Mouse (Mus musculus) stomach, postnatal 0 days (tissue): ENCODE measurements around the gene Apba3. TPM values are rescaled to one million over a fixed set of nuclear protein-coding genes. Genes with fewer than 3 reads are reported as not detected.
A peak's percentile ranks its signal among the peaks of the same experiment; 100 is the strongest.

ENCODE experiments used
- ATAC-seq: fragments of 200-750 bp; cut with Nextera tagmentation; 2 replicates; pipeline ENCODE4 v1.8.0; 2017; ENCODE audit not compliant: low FRiP score, low TSS enrichment
- DNase-seq: peaks from one replicate; pipeline ENCODE4 v3.0.0-alpha.2; 2016; ENCODE audit warnings: low spot score
- H3K27ac ChIP-seq: fragments of 300-500 bp; sonication (generic); replicated peaks from 2 replicates; pipeline ENCODE4 v1.5.1; 2014; ENCODE audit warnings: mild to moderate bottlenecking, control low read depth
- H3K27me3 ChIP-seq: fragments of 300-500 bp; sonication (generic); 2 replicates; pipeline ENCODE4 v1.6.1; 2014; ENCODE audit warnings: low read length; ENCODE audit not compliant: control insufficient read depth, insufficient read depth
- H3K36me3 ChIP-seq: fragments of 300-500 bp; sonication (generic); 2 replicates; pipeline ENCODE4 v1.6.1; 2014; ENCODE audit warnings: low read length, mixed read lengths; ENCODE audit not compliant: control insufficient read depth, insufficient read depth
- H3K4me1 ChIP-seq: fragments of 300-500 bp; sonication (generic); replicated peaks from 2 replicates; pipeline ENCODE4 v1.6.1; 2014; ENCODE audit warnings: antibody characterized with exemption; ENCODE audit not compliant: control insufficient read depth, insufficient read depth
- H3K4me2 ChIP-seq: fragments of 300-500 bp; sonication (generic); replicated peaks from 2 replicates; pipeline ENCODE4 v1.6.1; 2014; ENCODE audit warnings: low read depth, mild to moderate bottlenecking, control low read depth, moderate library complexity
- H3K4me3 ChIP-seq: fragments of 300-500 bp; sonication (generic); 2 replicates; pipeline ENCODE4 v1.5.1; 2014; ENCODE audit warnings: low read depth, low read length, control low read depth
- H3K9ac ChIP-seq: fragments of 300-500 bp; sonication (generic); 2 replicates; pipeline ENCODE4 v1.6.1; 2014; ENCODE audit warnings: mild to moderate bottlenecking, low read length, control low read depth, mixed read lengths
- H3K9me3 ChIP-seq: fragments of 300-500 bp; sonication (generic); 2 replicates; pipeline ENCODE4 v1.6.1; 2016; ENCODE audit warnings: low read length; ENCODE audit not compliant: control insufficient read depth
- CTCF ChIP-seq: IDR thresholded peaks from 2 replicates; pipeline ENCODE4 v1.5.1; 2016; ENCODE audit warnings: antibody characterized with exemption, low read depth, mild to moderate bottlenecking, moderate library complexity
- EP300 ChIP-seq: optimal IDR thresholded peaks from 2 replicates; pipeline ENCODE3; 2016; ENCODE audit warnings: antibody characterized with exemption
- WGBS: fragments of 180-500 bp; shearing (Covaris S2); extraction: QIAGEN DNeasy Blood & Tissue Kit; methylation state at CpG from one replicate; pipeline ENCODE4 v1.1.7; 2014; 5-methylcytosine and 5-hydroxymethylcytosine counted together
- microRNA-seq: library from miRNA; unstranded; fragments of <30 nt; microRNA quantifications from one replicate; pipeline ENCODE4, GENCODE M21; 2016
- polyA plus RNA-seq: library from polyadenylated mRNA; unstranded; fragments of >200 nt; fragmentation: Nextera tagmentation; extraction: Ambion mirVana; gene quantifications from 2 replicates; pipeline ENCODE4 v1.2.1, GENCODE M21; 2015

Apba3 gene
- polyA plus RNA-seq, 1 experiment from 2014 or later, result 30.5 TPM

DNA sequence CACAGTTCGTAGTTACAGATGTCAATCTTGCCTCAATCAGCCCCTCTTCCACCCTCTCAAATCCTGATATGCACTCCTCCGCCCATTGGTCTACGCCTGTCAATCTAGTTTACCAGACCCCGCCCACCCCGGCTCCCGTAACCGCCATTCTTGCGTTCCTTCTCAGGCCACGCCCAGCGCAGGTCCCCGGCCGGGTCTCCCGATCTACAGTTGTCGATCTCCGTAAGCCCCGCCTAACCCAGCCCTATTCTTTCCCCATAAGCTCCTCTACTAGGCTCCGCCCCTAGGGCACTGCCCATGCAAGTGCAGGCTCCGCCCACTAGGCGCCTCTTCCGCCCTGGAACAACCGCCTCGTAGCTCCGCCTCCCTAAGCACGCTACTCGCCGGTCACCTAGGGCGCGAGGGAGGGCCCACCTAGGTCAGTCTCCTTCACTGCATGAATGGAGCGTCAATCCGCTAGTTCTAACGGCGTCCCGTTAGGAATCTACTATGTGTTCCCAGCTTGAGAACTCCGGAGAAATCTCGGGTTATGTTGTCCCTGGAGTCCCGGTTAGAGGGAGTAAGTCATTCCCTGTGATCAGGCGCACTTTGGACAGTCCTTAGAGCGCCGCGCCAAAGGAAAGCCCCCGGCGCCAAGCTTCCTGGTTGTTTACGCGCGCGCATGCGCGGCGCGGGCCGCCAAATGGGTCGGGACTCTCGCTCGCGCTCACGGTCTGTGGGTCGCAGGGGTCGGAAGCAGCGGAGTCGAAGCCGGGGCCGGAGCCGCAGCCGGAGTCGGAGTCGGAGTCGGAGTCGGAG lies 54.0 kb downstream of the Apba3 start, which contains the start of gene Cactin:
Cactin (plus strand) TSS at position 554 of the 798 bp plus-strand sequence.
- Histone ChIP-seq H3K36me3 (peaks cover 31% of the 10 kb centered on the region), H3K9me3 (no peaks in the 10 kb centered on the region), H3K9ac (peak within 1 kb of the TSS; percentile 92), H3K4me3 (peak within 1 kb of the TSS; percentile 90), H3K27ac (peak within 1 kb of the TSS; percentile 87), H3K4me2 (peak within 1 kb of the TSS; percentile 80), H3K4me1 (peaks cover 13% of the 10 kb centered on the region; the same call in 1 of the 2 replicates), H3K27me3 (no peaks in the 10 kb centered on the region)
- DNase-seq (peak; percentile 100), ATAC-seq (peak; percentile 91)
- WGBS, result 1% methylated on average over 68 of the region's 68 CpGs
- TF ChIP-seq EP300 (peak; percentile 97), CTCF (peak; percentile 54)

DNA sequence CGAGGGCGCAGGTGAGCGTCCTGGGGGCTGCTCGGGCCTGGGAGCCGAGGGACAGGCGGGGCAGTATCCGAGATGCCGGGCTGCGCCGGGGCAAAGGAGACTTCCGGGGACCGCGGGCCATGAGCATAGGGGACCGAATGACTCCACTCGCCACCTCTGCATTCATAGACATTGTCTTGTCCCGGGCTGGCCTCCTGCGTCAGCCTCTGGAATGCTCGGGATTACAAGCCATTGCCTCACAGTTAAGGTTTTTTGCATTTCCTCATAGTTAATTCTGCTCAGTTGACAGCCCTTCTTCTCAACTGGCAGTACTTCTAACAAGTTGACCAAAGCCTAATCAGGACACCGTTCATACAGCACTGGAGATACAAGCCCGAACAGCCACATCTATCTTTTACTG lies 54.7 kb downstream of the Apba3 start:
- H3K27ac ChIP-seq, result peak overlapping the region; percentile 87
- TF ChIP-seq EP300 (no peak), CTCF (no peak)
- H3K9me3 ChIP-seq, result no peaks in the 10 kb centered on the region
- DNase-seq, result no peak
- no peak for ATAC-seq
- no peaks in the 10 kb centered on the region for H3K27me3 ChIP-seq
- H3K36me3 ChIP-seq, result peaks cover 38% of the 10 kb centered on the region
- H3K9ac ChIP-seq, result peak overlapping the region; percentile 92
- peaks cover 13% of the 10 kb centered on the region; the same call in 1 of the 2 replicates for H3K4me1 ChIP-seq
- H3K4me3 ChIP-seq, result peak overlapping the region; percentile 90
- 3% methylated on average over 14 of the region's 20 CpGs for WGBS
- peak overlapping the region; percentile 80 for H3K4me2 ChIP-seq

GRCm38 (mm10) chr10:81322444-81322843 lies 55.7 kb downstream of the Apba3 start:
- no peak overlapping the region; the same call in 1 of the 2 replicates for H3K9ac ChIP-seq
- peaks cover 10% of the 10 kb centered on the region; the same call in 1 of the 2 replicates for H3K4me1 ChIP-seq
- H3K9me3 ChIP-seq, result no peaks in the 10 kb centered on the region
- DNase-seq (no peak), ATAC-seq (no peak)
- TF ChIP-seq EP300 (no peak), CTCF (no peak)
- WGBS, result 89% methylated on average over 27 of the region's 27 CpGs
- H3K36me3 ChIP-seq, result peaks cover 44% of the 10 kb centered on the region
- H3K4me2 ChIP-seq, result no peak overlapping the region
- no peak overlapping the region for H3K27ac ChIP-seq
- H3K4me3 ChIP-seq, result no peak overlapping the region
- no peaks in the 10 kb centered on the region for H3K27me3 ChIP-seq

Small RNA genes within 50 kb of the gene (microRNA-seq; reads per million reads assigned to microRNA genes)
- 2.9 reads per million for gene Mir3057

Other genes starting within 250 kb of the Apba3 start
- gene Diras1, start 241.3 kb upstream of the Apba3 start, polyA plus RNA-seq, result 0.40 and 0.42 TPM in 2 replicates
- 11.0 and 11.1 TPM in 2 replicates for gene Slc39a3, start 229.5 kb upstream of the Apba3 start, polyA plus RNA-seq
- gene Sgta, start 206.8 kb upstream of the Apba3 start, polyA plus RNA-seq, result 93.7 and 98.7 TPM in 2 replicates
- 77.2 and 83.8 TPM in 2 replicates for gene Thop1, start 196.9 kb upstream of the Apba3 start, polyA plus RNA-seq
- gene Creb3l3, start 168.1 kb upstream of the Apba3 start, polyA plus RNA-seq, result 9.3 and 10.4 TPM in 2 replicates
- 135 and 142 TPM in 2 replicates for gene Map2k2, start 161.0 kb upstream of the Apba3 start, polyA plus RNA-seq
- 87.5 and 94.1 TPM in 2 replicates for gene Zbtb7a, start 131.7 kb upstream of the Apba3 start, polyA plus RNA-seq
- gene Pias4, start 99.0 kb upstream of the Apba3 start, polyA plus RNA-seq, result 18.7 and 20.9 TPM in 2 replicates
- 337 and 380 TPM in 2 replicates for gene Eef2, start 90.3 kb upstream of the Apba3 start, polyA plus RNA-seq
- 44.6 and 51.8 TPM in 2 replicates for gene Dapk3, start 84.0 kb upstream of the Apba3 start, polyA plus RNA-seq
- 0.07 TPM in 1 of 2 replicates, not detected in the other for gene 4930442H23Rik, start 83.1 kb upstream of the Apba3 start, polyA plus RNA-seq
- gene Nmrk2, start 64.9 kb upstream of the Apba3 start, polyA plus RNA-seq, result 0.07 TPM in 1 of 2 replicates, not detected in the other
- 0.64 and 0.91 TPM in 2 replicates for gene Atcay, start 36.1 kb upstream of the Apba3 start, polyA plus RNA-seq
- 2.1 and 3.2 TPM in 2 replicates for gene Zfr2, start 33.8 kb upstream of the Apba3 start, polyA plus RNA-seq
- gene Matk, start 14.0 kb upstream of the Apba3 start, polyA plus RNA-seq, result 1.0 and 1.6 TPM in 2 replicates
- gene Mrpl54, start within 50 bp of the Apba3 start, polyA plus RNA-seq, result 210 and 215 TPM in 2 replicates
- gene Tjp3, start 24.6 kb downstream of the Apba3 start, polyA plus RNA-seq, result 42.5 and 46.0 TPM in 2 replicates
- gene Pip5k1c, start 26.0 kb downstream of the Apba3 start, polyA plus RNA-seq, result 19.1 and 21.1 TPM in 2 replicates
- 16.2 and 16.6 TPM in 2 replicates for gene Cactin, start 54.1 kb downstream of the Apba3 start, polyA plus RNA-seq
- 19.7 and 20.2 TPM in 2 replicates for gene Tbxa2r, start 61.8 kb downstream of the Apba3 start, polyA plus RNA-seq
- 0.06 and 0.10 TPM in 2 replicates for gene Gipc3, start 76.3 kb downstream of the Apba3 start, polyA plus RNA-seq
- gene Hmg20b, start 83.5 kb downstream of the Apba3 start, polyA plus RNA-seq, result 72.2 and 77.9 TPM in 2 replicates
- gene Mfsd12, start 90.5 kb downstream of the Apba3 start, polyA plus RNA-seq, result 7.4 and 7.9 TPM in 2 replicates
- gene 4930404N11Rik, start 98.9 kb downstream of the Apba3 start, polyA plus RNA-seq, result 16.5 and 17.5 TPM in 2 replicates
- 51.4 and 51.6 TPM in 2 replicates for gene Fzr1, start 111.6 kb downstream of the Apba3 start, polyA plus RNA-seq
- 59.4 and 63.0 TPM in 2 replicates for gene Dohh, start 117.5 kb downstream of the Apba3 start, polyA plus RNA-seq
- gene Gm48551, start 117.5 kb downstream of the Apba3 start, polyA plus RNA-seq, result 1.1 and 1.4 TPM in 2 replicates
- gene Gm48552, start 122.0 kb downstream of the Apba3 start, polyA plus RNA-seq, result 0.29 and 0.36 TPM in 2 replicates
- gene Smim24, start 126.1 kb downstream of the Apba3 start, polyA plus RNA-seq, result 205 and 239 TPM in 2 replicates
- gene Nfic, start 188.7 kb downstream of the Apba3 start, polyA plus RNA-seq, result 40.4 and 42.4 TPM in 2 replicates
- gene Celf5, start 215.7 kb downstream of the Apba3 start, polyA plus RNA-seq, result 0.62 TPM in 2 replicates
- gene Ncln, start 229.4 kb downstream of the Apba3 start, polyA plus RNA-seq, result 37.0 and 38.3 TPM in 2 replicates
- 1.0 and 1.5 TPM in 2 replicates for gene S1pr4, start 233.2 kb downstream of the Apba3 start, polyA plus RNA-seq